Mouse (Mus musculus): Measurements from ENCODE around the gene Il2rb.

Gene Il2rb

DNA sequence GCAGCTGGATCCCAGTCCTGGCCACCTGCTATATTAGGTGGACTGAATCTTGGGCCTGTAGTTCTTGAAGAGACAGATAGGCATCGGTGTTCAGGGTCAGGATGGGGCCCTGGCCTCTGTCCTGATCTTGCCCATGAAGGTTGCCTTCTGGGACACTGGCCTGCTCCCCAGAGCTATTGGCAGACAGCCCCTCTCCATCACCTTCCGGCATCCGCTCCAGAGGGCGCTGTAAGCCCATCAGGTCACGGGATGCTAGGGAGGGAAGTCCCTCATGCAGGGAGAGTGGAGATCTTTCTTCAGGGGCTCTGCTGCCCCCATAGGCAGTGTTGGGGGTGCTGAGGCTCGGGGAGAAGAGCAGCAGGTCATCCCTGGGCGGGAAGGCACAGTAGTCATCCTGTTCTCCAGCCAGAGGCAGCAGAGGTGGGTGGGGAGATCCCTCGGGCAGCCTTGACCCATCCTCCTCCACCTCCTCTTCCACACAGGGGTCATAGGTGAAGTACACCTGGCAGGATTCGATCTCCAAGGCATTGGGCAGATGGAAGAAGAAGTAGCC lies 13.5 kb downstream of the Il2rb start:
- no peak for DNase-seq (ENCODE audit: low read depth, low spot score)

DNA sequence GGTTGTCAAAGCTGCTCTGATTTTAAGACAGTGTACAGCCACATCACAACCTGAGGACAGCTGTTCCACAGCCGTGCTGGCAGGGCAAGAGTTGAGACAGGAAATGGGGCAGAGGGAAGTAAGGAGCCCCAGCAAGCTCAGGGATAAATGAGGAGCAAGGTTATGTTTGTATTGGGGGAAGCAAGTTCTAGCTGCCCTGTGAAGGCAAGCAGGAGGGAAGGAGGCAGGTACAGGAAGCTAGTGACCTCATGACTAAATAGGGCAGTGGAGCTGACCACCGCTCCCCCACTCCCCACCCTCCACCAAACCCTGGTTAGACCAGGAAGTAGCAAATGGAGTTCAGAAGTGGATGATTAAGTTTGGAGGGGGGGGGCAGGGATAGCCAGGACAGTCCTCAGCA lies 14.1 kb downstream of the Il2rb start:
- DNase-seq (ENCODE audit: low read depth, low spot score): no peak

DNA sequence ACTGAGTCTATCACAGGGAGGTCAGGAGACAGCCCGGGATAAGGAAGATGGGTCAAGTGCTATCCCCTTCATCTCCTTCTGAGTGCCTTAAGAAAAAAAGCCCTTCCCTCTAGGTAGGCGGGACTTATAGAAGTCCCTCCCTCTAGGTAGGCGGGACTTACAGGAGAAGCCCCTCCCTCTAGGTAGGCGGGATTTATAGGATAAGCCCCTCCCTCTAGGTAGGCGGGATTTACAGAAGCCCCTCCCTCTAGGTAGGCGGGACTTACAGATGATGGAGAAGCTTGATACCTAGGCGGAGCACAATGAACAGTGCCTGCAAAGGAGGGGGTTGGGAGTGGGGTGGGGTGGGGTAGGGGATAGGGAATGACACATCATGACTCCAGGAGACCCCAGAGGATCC lies 15.0 kb downstream of the Il2rb start:
- no peak for DNase-seq (ENCODE audit: low read depth, low spot score)

DNA sequence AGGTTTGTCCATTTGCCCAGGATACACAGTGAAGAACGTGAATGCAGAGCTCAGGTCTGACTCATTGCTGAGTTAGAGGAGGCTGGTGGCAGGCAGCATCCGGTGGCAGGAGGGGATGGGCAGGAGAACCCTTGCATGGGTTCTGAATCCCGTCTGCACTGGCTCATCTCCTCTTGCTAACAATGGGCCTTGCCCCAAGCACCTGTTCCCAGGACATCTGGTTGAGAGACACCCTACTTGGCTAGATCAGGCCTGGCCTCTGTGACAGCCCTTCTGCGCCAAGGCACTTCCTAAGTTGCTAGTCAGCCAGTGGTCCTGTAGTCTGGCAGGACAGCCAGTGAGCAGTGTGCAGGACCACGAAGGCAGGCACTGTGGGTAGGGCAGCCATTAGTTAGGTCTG lies 15.6 kb downstream of the Il2rb start:
- no peak for DNase-seq (ENCODE audit: low read depth, low spot score)

DNA sequence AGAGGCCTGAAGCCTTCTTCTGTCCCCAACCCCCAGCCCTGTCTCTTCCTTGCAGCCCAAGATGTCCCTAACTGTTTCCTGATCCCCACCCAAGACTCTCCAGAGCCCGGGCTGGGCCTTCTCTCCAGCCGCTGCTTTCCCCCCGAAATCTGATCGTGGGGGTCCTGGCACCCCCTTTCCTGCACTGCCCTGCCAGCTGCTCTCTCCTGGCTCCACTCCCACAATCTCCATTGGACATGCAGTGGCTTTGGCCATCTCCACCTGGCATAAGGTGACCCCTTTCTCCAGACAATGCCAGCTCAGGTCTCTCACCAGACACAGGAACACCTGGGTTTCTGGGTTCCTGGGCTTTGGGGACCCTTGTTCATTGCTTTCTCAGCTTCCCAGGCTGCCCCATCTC lies 17.0 kb downstream of the Il2rb start:
- no peak for DNase-seq (ENCODE audit: low read depth, low spot score)

DNA sequence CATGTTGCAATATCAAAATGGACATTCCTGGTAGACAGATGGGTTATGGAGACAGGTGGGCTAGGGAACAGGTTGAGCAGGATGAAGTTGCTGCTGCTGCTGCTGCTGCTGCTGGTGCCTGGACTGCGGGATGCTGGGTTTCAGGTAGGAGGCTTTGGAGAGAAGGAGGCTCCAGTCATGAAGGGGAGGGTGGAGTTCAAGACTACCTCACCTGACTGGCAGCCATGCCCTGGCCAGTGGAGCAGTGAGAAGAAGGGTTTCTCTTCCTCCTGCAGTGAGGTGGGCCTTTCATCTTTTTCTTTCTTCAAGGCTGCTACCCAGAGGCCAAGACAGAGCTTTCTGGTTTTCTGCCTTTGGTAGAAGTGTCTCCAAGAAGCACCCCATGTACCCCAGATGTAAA lies 18.2 kb downstream of the Il2rb start:
- DNase-seq (ENCODE audit: low read depth, low spot score): no peak

DNA sequence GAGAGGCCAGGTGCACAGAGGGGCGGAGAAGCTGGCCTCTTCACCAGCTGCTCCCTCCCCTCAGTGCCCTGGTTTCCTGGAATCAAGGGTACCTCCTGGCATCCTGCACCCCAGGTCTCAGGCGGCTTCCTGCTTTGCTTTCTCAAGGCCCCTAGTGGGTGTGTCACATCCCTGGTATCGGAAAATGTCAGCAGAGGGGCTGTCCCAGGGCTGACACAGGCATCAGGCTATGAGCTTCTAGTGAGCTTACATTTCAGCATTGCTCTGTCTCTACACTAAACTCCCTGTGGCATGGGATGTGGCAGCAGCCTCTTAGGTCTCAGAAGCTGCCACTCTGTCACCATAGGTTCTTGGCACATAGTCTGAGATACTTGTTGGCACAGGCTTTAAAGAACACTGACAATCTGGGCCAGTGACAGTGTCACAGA lies 19.5 kb downstream of the Il2rb start:
- no peak for DNase-seq (ENCODE audit: low read depth, low spot score)

DNA sequence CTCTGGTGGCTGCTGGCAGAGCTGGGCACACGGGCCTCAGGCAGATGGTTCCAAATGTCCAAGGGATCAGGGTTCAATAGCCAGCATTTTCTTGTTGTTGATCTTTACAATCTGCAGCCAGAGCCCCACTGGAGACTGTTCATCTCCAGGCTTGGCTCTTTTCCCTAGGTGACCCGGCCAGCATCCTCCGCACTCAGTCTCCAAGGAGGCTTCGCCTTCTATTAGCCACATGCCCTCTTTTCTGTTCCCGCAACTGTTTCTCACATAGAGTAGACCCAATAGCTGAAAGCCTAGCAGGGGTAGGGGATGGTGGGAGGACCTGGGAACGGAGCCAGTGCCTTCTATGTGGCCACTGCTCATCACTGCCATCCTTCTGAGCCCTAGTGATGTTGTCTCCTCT lies 21.6 kb downstream of the Il2rb start:
- DNase-seq (ENCODE audit: low read depth, low spot score): no peak

DNA sequence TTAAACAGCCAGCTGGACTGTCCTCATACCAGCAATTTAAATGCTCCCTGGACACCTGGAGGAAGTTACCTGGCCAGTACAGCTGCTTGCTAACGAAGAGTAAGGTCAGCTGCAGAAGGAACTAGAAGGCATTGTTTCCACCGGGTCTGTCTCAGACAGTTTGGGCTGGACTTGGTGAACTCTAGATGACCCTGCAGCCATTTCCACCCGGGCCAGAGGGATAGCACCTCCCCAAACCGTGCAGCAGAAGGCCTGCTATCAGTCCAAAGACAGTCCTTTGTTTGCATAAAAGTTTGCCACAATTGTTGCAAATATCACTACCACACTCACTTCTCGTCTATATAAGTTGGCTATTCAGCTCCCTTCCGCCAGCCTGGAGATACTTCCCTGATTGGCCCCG lies 23.2 kb downstream of the Il2rb start:
- DNase-seq (ENCODE audit: low read depth, low spot score): no peak

DNA sequence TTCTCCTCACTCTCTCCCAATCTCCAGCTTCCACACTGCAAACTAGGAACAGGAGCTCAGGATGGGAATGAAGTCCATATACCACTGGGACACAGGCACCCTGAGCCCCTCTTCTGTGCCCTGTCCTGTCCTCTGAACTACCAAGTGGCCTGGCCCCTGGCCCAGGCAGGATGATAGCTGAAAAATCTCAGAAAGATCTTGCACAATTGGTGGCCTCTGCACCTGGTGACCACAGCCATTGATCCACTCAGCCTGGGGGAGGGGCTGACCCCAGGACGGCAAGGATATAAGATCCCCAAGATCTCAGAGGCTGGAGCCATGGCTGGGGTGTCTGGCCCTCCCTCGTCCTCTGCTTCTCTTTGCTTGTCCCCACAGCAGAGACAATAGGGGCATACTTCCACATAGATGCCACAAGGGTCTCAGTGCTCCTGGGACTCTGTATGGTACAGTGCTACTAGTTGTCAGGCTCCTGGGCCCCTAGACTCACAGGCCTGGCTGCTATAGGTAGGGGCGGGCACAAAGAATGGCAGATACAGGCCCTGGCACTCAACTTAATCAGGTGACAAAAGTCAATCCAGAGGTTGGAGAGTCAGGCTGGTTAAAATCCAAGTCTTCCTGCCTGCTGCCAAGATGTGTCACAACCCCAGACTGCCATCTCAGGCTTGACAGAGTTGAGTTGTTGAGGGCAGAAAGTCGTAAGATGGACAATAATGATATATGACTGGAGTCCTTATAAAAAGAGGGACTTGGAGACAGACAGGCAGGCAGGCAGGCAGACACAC lies 24.4 kb downstream of the Il2rb start:
- DNase-seq (ENCODE audit: low read depth, low spot score): no peak

DNA sequence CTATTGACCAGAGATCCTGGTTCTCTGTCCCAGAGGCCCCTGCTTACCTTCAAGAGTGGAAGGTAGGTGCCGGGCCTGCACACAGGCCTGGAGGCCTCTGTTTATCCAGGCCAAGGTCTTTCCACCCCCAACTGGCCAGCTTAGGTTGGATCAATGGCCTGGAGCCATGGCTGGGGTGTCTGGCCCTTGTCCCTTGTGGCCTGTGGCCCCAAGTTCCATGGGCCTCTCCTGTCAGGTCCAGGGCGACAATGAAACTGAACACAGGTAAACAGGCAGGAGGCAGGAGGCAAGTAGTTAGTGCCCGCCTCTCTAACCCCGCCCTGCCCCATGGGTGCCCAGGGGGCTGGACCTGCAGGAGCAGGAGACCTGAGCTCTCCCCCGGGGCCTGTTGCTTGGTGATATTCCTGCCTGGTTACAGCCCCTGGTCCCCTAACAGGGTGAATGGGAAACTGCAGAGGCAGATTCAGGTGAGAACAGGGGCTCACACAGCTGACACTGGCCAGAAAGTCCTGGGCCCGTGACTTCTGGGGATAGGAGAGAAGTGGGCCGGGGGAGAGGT lies 26.6 kb downstream of the Il2rb start, which contains the start of gene Tmprss6:
Gene Tmprss6, minus strand, starts transcription at position 256 of the 559 bp plus-strand sequence.
- DNase-seq (ENCODE audit: low read depth, low spot score): no peak

DNA sequence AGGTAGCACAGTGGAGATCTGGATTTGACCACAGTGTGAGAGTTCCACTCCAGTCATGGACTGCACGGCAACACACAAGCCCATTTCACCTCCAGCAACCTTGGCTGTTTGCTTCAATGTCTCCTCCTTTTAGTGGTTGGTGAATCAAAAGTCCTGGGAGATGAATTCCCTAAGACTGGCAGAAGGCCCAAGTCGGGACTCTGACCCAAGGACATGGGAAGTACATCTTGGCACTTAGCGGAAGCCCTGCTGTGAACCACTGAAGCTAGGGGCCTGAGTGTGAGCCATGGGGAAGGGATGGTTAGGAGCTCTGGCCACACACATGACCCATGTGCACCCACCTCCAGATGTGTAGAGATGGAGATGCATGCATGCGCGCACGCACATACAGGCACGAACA lies 27.5 kb downstream of the Il2rb start:
- DNase-seq (ENCODE audit: low read depth, low spot score): no peak

DNA sequence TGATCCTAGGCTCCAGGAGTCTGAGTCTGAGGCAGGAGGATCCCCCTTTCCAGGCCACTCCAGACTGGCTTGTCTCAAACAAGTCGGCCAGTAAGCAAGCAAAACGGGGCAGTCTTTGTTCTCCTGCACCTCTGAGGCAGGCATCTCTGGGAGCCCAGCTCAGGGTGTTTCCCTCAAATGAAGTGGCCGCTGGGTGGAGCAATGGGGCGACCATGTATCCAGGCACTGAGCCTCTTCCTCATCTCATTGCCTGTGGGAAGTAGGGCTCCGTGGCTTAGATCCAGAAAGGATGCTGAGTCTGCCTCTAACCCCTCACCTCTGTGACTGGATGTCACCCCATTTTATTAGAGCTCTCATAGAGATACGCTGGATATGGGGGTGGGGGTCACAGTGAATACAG lies 28.3 kb downstream of the Il2rb start:
- DNase-seq (ENCODE audit: low read depth, low spot score): no peak

DNA sequence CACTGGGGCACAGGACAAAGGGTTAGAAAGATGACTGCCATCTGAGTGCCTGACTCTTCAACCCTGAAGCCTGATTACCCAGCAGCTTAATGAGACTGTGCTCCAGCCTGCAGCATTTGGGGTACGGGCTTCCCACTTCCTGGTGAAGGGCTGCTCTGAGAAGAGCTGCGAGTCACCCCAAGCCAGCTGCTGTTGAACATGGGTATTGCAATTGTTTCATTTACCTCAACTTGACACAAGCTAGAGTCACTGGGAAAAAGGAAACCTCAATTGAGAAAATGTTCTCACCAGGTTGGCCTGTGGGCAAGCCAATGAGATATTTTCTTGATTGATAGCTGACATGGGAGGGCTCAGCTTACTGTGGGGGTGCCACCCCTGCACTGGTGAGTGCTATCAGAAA lies 32.1 kb downstream of the Il2rb start:
- DNase-seq (ENCODE audit: low read depth, low spot score): no peak

DNA sequence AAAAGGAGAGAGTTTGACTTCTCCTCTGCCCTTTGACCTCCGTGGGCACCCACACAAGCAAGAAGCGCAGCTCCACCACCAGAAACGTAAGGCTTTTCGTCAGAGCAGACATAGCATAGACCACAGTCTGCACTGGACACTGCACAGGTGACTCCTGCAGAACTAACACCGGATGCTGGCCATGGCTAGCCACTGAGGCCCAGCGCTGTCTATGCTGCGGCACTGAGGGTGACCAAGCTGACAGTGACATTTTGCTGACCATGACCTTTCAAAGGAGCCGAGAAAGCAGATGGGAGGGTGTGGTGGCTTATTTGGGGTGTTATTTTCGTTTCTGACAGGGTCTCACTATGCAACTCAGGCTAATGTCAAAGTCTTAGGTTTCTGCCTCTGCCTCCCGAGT lies 37.9 kb downstream of the Il2rb start:
- DNase-seq (ENCODE audit: low read depth, low spot score): no peak

DNA sequence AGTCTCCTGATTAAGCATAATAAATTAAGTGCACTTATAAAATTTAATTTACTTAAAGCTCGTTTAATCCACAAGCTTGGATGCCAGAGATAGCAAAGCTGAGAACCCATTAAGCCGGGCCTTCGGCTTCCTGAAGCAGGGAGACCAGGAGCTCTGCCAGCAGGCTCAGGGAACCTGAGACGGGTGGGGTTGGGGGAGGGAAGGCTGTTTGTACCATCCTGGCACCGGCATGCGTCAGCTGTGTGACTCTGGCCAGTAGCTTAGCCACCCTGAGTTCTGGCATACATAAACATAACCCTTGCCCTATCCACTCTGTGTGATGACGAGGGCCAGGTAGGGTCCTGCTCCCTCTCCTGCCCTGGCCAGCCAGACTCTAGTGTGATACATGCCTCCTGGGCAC lies 39.0 kb downstream of the Il2rb start:
- DNase-seq (ENCODE audit: low read depth, low spot score): no peak

DNA sequence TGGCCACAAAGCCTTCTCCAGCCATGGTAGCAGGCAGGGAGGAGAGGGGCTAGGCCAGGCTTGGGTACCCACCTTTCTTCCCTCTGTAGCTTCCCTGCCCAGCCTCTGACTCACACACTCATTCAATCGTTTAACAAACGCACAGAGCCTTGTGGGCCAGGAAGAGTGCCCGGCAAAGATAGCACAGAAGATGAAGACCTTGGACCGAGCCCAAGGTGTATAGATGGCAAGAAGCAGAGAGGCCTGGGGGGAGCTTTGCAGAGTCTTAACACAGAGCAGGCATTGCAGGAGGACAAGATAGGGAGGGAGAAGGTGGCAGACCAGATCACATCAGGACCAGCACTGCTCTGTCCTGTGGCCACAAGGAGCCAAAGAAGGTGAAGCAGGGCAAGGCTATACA lies 39.9 kb downstream of the Il2rb start:
- no peak for DNase-seq (ENCODE audit: low read depth, low spot score)

DNA sequence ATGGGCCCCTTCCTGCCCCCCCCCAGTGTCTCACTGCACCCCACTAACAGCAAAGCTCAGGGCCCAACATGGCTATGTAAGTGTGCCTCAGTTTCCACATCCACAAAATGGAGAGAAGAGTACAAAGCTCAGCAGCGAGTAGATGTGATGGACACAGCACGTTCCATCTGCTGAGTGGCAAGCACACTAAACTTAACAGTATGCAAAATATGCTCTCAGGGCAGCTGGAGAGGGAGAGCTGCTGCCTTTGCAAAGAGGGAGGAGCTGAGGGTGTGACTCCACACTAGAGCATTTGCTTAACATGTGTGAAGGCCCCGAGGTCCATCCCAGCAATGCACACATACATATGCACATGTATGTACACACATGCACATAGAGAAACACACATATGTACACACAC lies 42.1 kb downstream of the Il2rb start:
- no peak for DNase-seq (ENCODE audit: low read depth, low spot score)

DNA sequence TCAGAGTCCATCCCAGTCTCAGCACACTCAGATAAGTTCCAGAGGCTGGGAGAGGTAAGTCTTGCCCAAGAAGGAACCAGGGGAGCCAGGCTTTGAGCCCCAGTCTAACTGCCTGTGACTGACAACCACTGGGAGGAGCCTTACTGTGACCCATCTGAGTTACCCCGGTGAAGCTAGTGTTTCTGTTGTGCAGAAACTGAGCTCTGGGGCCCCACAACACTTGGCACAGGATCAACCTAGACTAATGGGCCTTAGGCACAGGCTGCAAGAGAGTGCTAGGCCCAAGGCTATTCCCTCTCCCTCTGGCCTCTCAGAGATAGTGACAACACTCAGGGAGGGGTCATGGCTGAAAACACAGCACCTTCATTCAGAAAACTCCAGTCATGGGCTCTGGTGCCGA lies 43.9 kb downstream of the Il2rb start:
- no peak for DNase-seq (ENCODE audit: low read depth, low spot score)

DNA sequence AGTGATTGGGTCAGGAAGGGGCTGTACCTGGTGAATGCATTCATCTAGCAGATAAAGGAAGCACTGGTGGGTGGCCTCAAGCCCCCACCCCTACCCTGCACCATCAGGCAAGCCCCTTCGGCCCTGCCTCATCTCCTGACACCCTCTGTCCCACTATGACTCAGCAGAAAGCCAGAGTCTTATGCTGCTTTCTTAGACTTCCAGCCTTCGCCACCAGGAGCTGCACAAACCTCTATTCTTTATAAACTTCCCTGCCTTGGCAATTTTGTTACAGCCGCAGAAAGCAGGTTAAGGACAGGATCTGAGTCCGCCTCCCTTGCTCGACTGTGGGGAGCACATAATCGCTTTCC lies 44.7 kb downstream of the Il2rb start:
- no peak for DNase-seq (ENCODE audit: low read depth, low spot score)

DNA sequence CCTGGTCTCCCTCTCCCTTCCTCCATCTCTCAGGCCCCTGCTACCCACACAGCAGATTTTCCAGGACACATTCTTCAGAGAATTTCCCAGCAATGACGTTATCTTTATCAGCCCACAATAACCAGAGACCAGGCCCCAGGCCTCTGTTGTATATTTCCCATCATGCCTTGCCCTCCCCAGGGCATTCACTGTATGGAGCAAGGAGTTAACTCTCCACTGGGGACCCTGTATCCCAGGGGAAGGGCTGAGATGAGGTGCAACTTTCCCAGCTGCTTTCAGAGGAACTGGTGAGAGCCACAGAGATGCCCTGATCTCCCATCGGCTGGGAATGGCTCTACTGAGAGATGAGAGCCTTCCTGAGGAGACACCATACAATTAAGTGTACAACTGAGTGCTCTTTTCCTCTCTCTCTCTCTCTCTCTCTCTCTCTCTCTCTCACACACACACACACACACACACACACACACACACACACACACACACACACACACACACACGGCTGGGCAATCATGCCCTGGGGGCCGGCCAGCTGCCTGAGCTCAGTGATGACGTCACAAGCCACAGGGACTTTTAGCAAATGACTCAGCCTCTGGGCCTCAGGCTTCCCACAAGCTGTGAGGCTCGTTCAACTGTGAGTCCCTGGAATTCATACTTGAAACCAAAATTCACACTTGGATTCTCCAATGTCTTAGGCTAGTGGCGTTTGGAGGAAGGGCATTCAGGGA lies 45.2 kb downstream of the Il2rb start:
- DNase-seq (ENCODE audit: low read depth, low spot score): peak; percentile 69

DNA sequence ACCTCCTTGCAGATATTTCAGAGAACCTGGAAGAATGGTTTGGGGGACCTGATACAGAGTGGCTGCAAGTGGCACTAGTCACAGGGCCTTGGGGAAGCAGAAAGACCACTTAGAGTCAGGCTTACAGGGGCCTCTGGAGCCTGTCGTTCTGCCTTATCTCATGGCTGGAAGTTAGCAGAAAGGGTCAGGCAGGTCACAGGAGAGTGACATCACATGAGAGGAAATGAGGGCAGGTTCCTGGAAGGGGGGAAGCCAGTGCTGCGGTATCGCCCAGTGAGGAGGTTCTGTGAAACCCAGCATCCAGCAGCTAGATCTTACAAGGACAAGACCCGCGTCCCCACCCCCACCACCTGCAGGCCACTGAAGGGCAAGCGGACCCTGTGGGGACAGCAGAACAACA lies 45.9 kb downstream of the Il2rb start:
- DNase-seq (ENCODE audit: low read depth, low spot score): no peak
